Mouse (Mus musculus) adrenal gland, adult (tissue): ENCODE data around the gene Nxnl1.

Source experiments
- DNase-seq, 2 experiments: peaks; one replicate each; pipeline ENCODE4 v3.0.0; 2022 to 2023; ENCODE audit warnings: low spot score in 1 of 2; ENCODE audit not compliant: inconsistent age in 2 of 2

The Nxnl1 gene

DNA sequence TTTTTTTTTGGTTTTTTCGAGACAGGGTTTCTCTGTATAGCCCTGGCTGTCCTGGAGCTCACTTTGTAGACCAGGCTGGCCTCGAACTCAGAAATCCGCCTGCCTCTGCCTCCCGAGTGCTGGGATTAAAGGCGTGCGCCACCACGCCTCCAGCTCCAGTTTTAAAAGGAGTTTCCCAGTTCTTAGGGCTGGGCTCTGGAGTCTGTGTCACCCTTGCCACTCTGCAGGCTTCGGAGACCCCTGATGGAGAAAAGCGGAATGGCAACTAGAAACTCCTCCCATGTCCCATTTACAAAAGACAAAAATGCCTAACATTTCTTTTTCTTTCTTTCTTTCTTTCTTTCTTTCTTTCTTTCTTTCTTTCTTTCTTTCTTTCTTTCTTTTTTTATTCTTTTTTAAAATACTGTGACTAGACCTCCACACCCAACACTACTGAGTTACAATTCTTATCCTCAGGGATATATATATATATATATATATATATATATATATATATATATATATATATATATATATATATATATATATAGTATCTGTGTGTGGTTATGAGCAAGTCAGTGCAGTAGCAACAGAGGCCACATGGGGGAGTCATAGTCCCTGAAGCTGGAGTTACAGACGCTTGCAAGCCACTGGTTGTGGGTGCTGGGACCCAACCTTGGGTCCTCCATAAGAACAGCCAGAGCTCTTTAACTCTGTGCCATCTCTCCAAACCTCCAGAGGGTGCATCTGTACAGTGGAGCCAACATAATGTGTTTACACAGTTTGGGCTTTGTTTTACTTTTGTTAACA, 47.2 kb downstream of the Nxnl1 start:
- DNase-seq, result peak; percentile 65 to 88

- DNase-seq, result peak in 1 of 2 experiments; percentile 70
Observed at GRCm38 (mm10) chr8:71516786-71517185, 49.6 kb downstream of the Nxnl1 start.

DNA sequence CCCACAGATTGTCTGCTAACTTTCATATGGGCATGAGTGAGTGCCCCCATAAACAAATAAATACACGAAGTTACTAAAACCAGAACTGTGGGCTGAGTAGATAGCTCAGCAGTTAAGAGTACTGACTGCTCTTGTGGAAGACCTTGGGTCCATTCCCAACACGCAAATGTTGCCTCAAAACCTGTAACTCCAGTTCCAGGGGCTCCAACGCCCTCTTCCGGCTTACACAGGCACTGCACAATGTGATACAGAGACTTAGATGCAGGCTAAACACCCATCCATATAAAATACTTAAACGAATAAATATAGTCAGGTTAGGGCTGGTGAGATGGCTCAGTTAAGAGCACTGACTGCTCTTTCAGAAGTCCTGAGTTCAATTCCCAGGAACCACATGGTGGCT, 51.4 kb downstream of the Nxnl1 start:
- no peak for DNase-seq

GRCm38 (mm10) chr8:71513018-71513754, 53.2 kb downstream of the Nxnl1 start:
- no peak for DNase-seq

- peak in 1 of 2 experiments; percentile 64 for DNase-seq
Observed at GRCm38 (mm10) chr8:71511644-71512043, 54.8 kb downstream of the Nxnl1 start, which contains the start of gene Plvap. Plvap (minus strand) TSS chr8:71511752.
